Mouse (Mus musculus) heart, embryonic 14.5 days (tissue): Measurements from ENCODE around the gene Fgd5. TPM values are rescaled to one million over a fixed set of nuclear protein-coding genes. Genes with fewer than 3 reads are reported as not detected.
"Not testable (repeated sequence)": the region's sequence is repeated elsewhere in the genome, so short reads cannot be mapped to it uniquely, and the experiment has no call there.

Source experiments
- ATAC-seq: fragments of 200-750 bp; cut with Nextera tagmentation; 2 replicates; pipeline ENCODE4 v1.8.0; 2017; ENCODE audit warnings: low read depth, moderate TSS enrichment; ENCODE audit not compliant: insufficient number of reproducible peaks, insufficient read depth, low FRiP score
- H3K27ac ChIP-seq, 2 experiments: fragments of 200-500 bp in 1 of 2; fragments of 300-500 bp in 1 of 2; sonication (generic) in 1 of 2; replicated peaks in 1 of 2; 2 replicates each; pipeline ENCODE4 v1.5.1; 2012 to 2014; ENCODE audit warnings: low read depth in 2 of 2, low read length in 2 of 2, control low read depth in 1 of 2, mild to moderate bottlenecking in 1 of 2, mixed read lengths in 1 of 2; ENCODE audit not compliant: control insufficient read depth in 1 of 2, insufficient read depth in 1 of 2
- H3K27me3 ChIP-seq: fragments of 300-500 bp; sonication (generic); 2 replicates; pipeline ENCODE4 v1.6.1; 2014; ENCODE audit warnings: mild to moderate bottlenecking, low read length, control low read depth; ENCODE audit not compliant: control insufficient read depth, insufficient read depth
- H3K36me3 ChIP-seq: fragments of 300-500 bp; sonication (generic); 2 replicates; pipeline ENCODE4 v1.6.1; 2014; ENCODE audit warnings: mild to moderate bottlenecking, control low read depth, low read length, mixed read lengths; ENCODE audit not compliant: control insufficient read depth, insufficient read depth
- H3K4me1 ChIP-seq, 2 experiments: fragments of 200-500 bp in 1 of 2; fragments of 300-500 bp in 1 of 2; sonication (generic) in 1 of 2; 2 replicates each; pipeline ENCODE4 v1.6.1; 2012 to 2014; ENCODE audit warnings: low read length in 2 of 2, control low read depth in 1 of 2, mixed read lengths in 1 of 2; ENCODE audit not compliant: control insufficient read depth in 2 of 2, insufficient read depth in 2 of 2
- H3K4me2 ChIP-seq: fragments of 300-500 bp; sonication (generic); 2 replicates; pipeline ENCODE4 v1.6.1; 2014; ENCODE audit warnings: mild to moderate bottlenecking, low read length
- H3K4me3 ChIP-seq, 2 experiments: fragments of 200-500 bp in 1 of 2; fragments of 300-500 bp in 1 of 2; sonication (generic) in 1 of 2; 2 replicates each; pipeline ENCODE4 v1.5.1; 2012 to 2014; ENCODE audit warnings: low read length in 2 of 2, mild to moderate bottlenecking in 2 of 2, control low read depth in 1 of 2, low read depth in 1 of 2, moderate library complexity in 1 of 2; ENCODE audit not compliant: control insufficient read depth in 1 of 2, insufficient read depth in 1 of 2
- H3K9ac ChIP-seq: fragments of 300-500 bp; sonication (generic); 2 replicates; pipeline ENCODE4 v1.6.1; 2014; ENCODE audit warnings: mild to moderate bottlenecking, low read length
- H3K9me3 ChIP-seq: fragments of 300-500 bp; sonication (generic); 2 replicates; pipeline ENCODE4 v1.6.1; 2016; ENCODE audit warnings: low read length, control low read depth; ENCODE audit not compliant: control insufficient read depth
- WGBS: fragments of 180-500 bp; shearing (Covaris S2); extraction: QIAGEN DNeasy Blood & Tissue Kit; methylation state at CpG from one replicate; pipeline ENCODE4 v1.1.7; 2014; 5-methylcytosine and 5-hydroxymethylcytosine counted together
- polyA plus RNA-seq: library from polyadenylated mRNA; unstranded; fragments of >200 nt; fragmentation: Nextera tagmentation; extraction: Ambion mirVana; gene quantifications from 2 replicates; pipeline ENCODE4 v1.2.1, GENCODE M21; 2014

The Fgd5 gene
- polyA plus RNA-seq, 1 experiment from 2014 or later, result 12.2 TPM

GRCm38 (mm10) chr6:92065721-92066496 lies 87.2 kb downstream of the Fgd5 start:
- 54% methylated on average over 12 of the region's 12 CpGs for WGBS
- Histone ChIP-seq H3K27ac (no peak overlapping the region), H3K4me2 (no peak overlapping the region), H3K4me1 (peaks cover 3 to 7% of the 10 kb centered on the region in 2 experiments; a peak in 3 of 4 replicates), H3K36me3 (peaks cover 15% of the 10 kb centered on the region), H3K9ac (no peak overlapping the region), H3K4me3 (no peak overlapping the region), H3K27me3 (no peaks in the 10 kb centered on the region), H3K9me3 (no peaks in the 10 kb centered on the region)
- no peak for ATAC-seq

DNA sequence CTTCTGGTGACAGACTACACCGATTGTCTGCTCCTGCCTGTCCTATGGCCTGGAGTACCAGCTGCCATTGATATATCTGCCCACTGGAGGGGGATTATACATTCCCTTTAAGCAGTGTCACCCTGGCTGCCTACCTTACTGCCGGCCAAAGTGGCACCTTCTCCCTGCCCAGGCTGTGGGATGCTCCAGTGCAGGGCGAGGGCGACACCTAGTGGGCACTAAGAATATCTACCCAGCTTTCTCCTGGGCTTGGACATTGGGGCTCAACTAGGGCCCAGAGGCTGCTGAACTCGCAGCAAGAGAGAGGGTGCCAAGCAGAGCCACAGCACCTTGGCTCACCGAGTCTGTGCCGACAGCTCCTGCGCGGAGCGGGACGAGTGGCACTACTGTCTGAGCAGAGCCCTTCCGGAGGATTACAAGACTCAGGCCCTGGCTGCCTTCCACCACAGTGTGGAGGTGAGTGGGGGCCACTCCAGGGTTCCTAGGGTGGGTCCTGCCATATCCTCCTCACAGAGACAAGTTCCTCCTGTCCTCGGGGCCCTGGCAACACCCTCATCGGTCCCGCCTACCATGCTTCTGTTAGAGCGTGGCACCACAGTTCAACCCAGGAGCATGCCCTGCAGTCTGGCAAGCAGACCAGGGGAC lies 88.6 kb downstream of the Fgd5 start:
- H3K9ac ChIP-seq, result no peak overlapping the region; the same call in 1 of the 2 replicates

DNA sequence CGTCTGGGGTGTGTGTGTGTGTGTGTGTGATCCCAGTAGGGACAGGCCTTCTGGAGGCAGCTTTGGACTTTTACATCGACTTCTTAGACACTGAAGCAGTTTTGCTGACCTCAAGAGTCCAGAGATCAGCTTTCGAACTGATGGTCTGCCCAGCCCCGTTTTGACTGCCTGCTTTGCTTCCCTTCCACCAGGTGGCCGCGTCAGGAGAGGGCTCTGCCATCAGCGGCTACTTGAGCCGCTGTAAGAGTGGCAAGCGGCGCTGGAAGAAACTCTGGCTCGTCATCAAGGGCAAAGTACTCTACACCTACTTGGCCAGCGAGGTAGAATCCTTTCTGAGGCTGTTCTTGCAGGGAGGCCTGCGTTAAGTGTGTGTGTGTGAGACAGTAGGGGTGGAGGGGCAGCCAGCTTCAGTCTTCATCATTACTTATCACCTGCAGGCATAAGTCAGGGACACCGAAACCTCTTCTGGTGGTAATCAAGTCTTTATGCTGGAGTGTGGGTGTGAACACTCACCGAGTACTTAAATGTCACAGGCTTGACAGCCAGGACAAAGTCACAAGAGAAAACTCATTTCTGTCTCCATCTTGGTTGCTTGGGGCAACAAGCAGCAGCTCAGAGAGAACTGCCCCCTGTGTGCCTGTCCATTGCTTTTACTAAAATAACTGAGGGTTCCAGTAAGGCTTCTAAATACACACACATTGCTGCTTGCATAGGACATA lies 92.6 kb downstream of the Fgd5 start:
- Histone ChIP-seq H3K9me3 (no peaks in the 10 kb centered on the region), H3K4me3 (no peak overlapping the region), H3K4me1 (no peaks in the 10 kb centered on the region; a peak in 1 of 4 replicates), H3K36me3 (peaks cover 19% of the 10 kb centered on the region), H3K27ac (no peak overlapping the region), H3K4me2 (no peak overlapping the region), H3K27me3 (no peaks in the 10 kb centered on the region), H3K9ac (no peak overlapping the region)
- no peak for ATAC-seq
- 38% methylated on average over 15 of the region's 15 CpGs for WGBS

More for the DNA sequence above, 88.6 kb downstream of the Fgd5 start:
- ATAC-seq, result no peak; the same call in 1 of the 2 replicates
- Histone ChIP-seq H3K27ac (no peak overlapping the region), H3K36me3 (peaks cover 15% of the 10 kb centered on the region), H3K27me3 (no peaks in the 10 kb centered on the region), H3K4me3 (no peak overlapping the region), H3K9me3 (no peaks in the 10 kb centered on the region), H3K4me2 (no peak overlapping the region), H3K4me1 (no peaks in the 10 kb centered on the region; a peak in 1 of 4 replicates)
- WGBS, result 36% methylated on average over 16 of the region's 16 CpGs

GRCm38 (mm10) chr6:92080730-92081129 lies 102.1 kb downstream of the Fgd5 start:
- whole genome bisulfite sequencing, result 83% methylated on average over 2 of the region's 2 CpGs
- ATAC-seq, result no peak
- no peak overlapping the region for H3K4me2 ChIP-seq
- H3K9me3 ChIP-seq, result no peaks in the 10 kb centered on the region
- H3K4me3 ChIP-seq, result no peak overlapping the region
- H3K9ac ChIP-seq, result no peak overlapping the region
- H3K4me1 ChIP-seq, result no peaks in the 10 kb centered on the region
- H3K36me3 ChIP-seq, result no peaks in the 10 kb centered on the region
- no peak overlapping the region for H3K27ac ChIP-seq
- H3K27me3 ChIP-seq, result no peaks in the 10 kb centered on the region

DNA sequence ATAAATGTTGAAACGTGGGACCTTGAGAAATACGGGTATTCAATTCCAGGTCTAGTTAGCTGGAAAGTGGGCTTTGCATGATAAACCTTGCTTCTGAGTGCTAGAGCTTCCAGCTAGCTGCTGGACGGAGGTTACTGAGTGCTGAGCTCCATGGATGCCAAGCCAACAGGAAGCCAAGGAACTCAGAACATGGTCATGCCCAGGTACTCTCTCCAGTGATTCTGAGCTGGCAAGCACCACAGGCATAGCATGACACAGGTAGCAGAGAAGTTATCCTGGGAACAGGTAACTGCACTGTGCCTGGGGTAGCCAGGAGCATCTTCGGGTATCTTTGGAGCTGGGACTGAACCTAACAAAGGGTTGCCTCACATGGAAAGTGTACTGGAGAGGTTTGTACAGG lies 104.1 kb downstream of the Fgd5 start:
- no peaks in the 10 kb centered on the region for H3K4me1 ChIP-seq
- no peaks in the 10 kb centered on the region for H3K36me3 ChIP-seq
- no peak overlapping the region for H3K27ac ChIP-seq
- no peak for ATAC-seq
- H3K27me3 ChIP-seq, result no peaks in the 10 kb centered on the region
- H3K4me2 ChIP-seq, result no peak overlapping the region
- 64% methylated on average over 4 of the region's 4 CpGs for WGBS
- H3K4me3 ChIP-seq, result no peak overlapping the region
- no peak overlapping the region for H3K9ac ChIP-seq
- H3K9me3 ChIP-seq, result no peaks in the 10 kb centered on the region

GRCm38 (mm10) chr6:92084932-92085331 lies 106.3 kb downstream of the Fgd5 start:
- 69% methylated on average over 3 of the region's 3 CpGs for WGBS
- Histone ChIP-seq H3K9ac (no peak overlapping the region), H3K27ac (no peak overlapping the region), H3K4me1 (0 out of 4 replicates have a peak, but pooled peaks cover 0 to under 1% of the 10 kb centered on the region in 2 experiments), H3K36me3 (no peaks in the 10 kb centered on the region), H3K4me2 (no peak overlapping the region), H3K4me3 (no peak overlapping the region), H3K27me3 (no peaks in the 10 kb centered on the region), H3K9me3 (no peaks in the 10 kb centered on the region)
- ATAC-seq, result no peak

GRCm38 (mm10) chr6:92089141-92089540 lies 110.5 kb downstream of the Fgd5 start:
- ATAC-seq, result not testable (repeated sequence)
- peaks cover 3 to 17% of the 10 kb centered on the region in 2 experiments for H3K4me1 ChIP-seq
- 83% methylated on average over 7 of the region's 7 CpGs for WGBS

More at GRCm38 (mm10) chr6:92089141-92089540, 110.5 kb downstream of the Fgd5 start:
- not testable (repeated sequence) for H3K27me3 ChIP-seq, H3K36me3 ChIP-seq, H3K9me3 ChIP-seq, H3K4me3 ChIP-seq, H3K27ac ChIP-seq, H3K9ac ChIP-seq, H3K4me2 ChIP-seq
